Mouse (Mus musculus): ENCODE data around the gene Ncbp3.

Ncbp3 gene

DNA sequence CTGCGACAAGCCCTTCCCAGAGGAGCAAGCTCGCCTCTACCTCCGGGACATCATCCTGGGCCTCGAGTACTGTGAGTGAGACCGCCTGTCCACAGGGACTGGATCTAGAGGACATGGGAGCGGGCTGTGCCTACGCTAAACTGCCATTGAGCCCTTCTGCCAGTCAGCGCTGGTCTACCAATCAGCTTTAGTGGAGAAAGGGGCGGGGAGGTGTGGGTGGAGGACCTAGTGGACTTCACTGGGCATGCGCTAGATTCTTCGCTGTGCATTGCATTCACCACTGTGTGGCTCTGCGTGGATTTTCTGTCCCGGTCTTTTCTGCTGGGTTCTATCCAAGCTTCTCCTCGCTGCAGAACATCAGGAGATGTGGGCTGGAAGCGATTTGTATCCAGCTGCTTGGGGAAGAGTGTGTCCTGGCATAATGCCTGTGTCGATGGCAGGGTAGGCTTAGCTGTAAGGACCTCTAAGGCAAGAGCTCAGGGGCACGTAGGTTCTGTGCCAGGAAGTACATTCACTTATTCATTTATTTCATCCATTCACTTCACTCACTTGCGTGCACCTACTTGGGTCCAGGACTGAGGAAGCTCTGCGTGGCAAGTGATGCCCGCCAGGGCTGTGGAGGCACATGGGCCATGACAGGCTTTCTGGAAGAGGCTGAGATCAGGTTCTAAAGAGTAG, 16.6 kb upstream of the Ncbp3 start:
- no peak for DNase-seq (ENCODE audit: low read depth)

DNA sequence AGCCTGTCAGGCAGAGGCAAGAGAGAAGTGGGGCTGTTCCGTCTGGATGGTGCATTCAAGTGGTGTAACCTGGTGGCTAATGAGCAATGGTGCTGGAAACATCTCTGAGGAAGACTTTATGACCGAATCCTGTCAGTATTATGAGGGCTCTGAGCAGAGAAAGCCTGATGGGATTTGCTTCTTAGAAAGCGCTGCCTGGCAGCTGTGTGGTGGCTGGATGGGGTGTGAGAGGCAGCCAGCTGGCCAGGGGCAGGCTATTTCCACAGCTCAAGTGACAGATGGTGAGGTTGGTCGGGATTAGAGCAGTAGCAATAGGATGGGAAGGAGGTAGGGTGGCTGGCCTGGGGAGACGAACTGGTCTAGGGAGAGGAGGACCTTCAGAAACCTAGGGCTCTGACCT, 16.0 kb upstream of the Ncbp3 start:
- no peak for DNase-seq (ENCODE audit: low read depth)

DNA sequence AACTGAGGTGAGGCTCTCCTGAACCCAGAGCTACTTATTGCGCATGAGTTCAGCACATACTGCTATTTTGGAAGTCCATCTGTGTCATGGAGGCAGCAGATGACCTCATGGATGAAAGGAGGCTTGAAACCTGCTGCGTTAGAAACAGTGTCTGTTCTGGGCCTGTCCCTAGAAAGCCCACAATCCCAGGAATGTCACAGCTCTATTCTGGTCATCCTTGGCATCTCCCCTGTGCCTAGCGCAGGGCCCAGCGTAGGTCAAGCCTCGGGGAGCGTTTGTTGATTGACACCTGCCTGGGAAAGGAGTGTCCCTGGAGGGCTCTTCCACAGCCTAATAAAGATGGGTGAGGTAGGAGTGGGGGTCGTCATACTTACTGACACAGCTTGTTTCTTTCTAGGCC, 11.5 kb upstream of the Ncbp3 start:
- no peak for DNase-seq (ENCODE audit: low read depth)

DNA sequence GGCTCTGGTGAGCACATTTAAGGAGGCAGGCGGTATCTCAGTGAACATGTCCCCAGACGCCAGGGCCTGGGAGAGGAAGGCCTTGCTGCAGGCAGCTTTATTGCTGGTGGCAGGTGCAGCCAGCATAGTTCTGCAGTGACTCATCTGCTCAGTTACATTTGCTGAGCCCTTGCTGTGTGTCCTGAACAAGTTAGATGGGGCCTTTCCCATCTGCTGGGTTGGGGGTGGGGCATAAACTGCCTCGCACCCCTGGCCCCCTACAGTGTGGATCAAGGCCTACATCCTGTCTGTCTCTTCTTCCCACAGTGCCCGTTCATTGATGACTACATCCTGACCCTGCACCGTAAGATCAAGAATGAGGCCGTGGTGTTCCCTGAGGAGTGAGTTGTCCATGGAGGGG, 10.7 kb upstream of the Ncbp3 start:
- DNase-seq (ENCODE audit: low read depth), result no peak

DNA sequence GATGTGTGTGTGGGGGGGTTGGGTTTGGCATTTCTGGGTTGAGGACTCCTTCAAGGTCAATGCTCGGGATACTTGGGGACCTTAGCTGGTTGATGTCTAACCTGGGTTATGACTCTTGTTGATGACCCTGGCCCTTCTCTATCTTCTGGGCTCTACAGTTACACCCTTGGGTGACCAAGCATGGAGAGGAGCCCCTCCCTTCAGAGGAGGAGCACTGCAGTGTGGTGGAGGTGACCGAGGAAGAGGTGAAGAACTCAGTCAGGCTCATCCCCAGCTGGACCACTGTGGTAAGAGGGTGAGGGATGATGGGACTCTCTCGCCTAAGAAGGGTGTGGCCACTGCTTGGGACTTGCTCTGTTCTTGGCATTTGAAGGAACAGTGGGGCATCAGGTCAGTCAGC, 9.9 kb upstream of the Ncbp3 start:
- no peak for DNase-seq (ENCODE audit: low read depth)

DNA sequence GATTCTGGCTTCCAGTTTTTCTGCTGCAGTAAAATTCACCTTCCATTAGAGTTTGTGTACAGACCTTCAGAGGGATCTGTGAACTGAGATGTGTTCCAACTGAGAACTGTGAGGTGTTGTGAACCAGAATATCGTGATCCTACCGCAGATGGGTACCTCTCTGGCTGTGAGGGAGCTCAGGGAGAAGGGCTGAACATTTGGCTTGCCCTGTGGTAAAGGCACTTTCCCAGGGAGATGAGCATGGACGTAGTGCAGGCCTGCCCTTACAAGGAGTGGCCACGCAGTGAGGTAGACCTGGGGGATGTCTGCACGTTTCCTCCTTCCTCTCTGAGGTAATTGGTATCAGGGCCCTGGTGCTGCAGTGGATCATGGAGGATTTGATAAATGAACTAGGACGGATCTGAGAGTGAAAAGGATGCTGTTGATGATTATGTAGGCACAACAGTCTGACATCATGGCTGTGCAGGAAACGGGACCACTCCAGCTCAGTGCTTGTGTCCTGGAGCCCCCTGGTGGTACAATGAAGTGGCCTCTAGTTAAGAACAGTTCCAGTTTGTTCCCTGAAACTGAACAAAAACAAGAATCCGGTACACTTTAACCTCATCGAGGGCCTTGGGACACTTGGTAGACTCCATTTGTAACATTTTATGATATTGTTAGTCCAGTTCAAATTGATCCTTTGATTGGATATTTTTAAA, 8.3 kb upstream of the Ncbp3 start:
- DNase-seq (ENCODE audit: low read depth), result peak; percentile 69

DNA sequence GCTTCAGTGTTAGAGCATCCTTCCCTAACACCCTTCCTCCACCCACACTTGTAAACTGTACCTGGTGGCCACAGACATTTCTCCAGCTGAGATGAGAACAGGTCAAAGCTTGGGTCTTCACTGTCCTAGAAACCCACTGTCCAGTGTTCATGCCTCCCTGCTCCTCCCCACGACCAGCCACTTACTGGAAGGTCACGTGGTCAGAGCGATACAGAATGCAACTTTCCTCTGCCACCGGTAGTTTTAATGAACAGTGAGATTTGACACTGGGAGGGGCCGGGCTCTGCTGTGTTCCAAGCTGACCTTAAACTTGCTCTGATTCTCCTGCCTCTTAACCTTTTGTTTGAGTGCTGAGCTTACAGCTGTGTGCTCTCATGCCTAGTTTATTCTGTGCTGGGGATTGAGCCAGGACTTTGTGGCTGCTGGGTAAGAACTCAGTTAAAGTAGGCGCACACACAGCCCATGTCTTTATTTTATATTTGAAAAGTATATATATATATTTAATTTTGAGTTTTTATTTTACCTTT, 3.3 kb upstream of the Ncbp3 start:
- no peak for DNase-seq (ENCODE audit: low read depth)

DNA sequence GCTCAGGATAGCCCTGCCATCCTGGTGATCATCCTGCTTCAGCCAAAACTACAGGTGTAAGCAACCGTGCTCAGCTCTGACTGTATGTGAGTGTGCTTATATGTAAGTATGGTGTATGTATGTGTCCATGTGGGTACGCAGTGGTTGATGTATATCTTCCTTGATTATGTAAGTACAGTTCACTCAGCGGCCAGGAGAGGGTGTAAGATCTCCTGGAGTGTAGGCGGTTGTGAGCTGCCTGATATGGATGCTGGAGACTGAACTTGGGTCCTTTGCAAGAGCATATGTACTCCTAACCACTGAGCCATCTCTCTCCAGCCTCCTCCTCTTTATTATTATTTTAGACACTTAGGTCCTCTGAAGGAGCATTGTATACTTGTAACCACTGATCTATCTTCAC, 2.8 kb upstream of the Ncbp3 start:
- peak; percentile 70 for DNase-seq (ENCODE audit: low read depth)

DNA sequence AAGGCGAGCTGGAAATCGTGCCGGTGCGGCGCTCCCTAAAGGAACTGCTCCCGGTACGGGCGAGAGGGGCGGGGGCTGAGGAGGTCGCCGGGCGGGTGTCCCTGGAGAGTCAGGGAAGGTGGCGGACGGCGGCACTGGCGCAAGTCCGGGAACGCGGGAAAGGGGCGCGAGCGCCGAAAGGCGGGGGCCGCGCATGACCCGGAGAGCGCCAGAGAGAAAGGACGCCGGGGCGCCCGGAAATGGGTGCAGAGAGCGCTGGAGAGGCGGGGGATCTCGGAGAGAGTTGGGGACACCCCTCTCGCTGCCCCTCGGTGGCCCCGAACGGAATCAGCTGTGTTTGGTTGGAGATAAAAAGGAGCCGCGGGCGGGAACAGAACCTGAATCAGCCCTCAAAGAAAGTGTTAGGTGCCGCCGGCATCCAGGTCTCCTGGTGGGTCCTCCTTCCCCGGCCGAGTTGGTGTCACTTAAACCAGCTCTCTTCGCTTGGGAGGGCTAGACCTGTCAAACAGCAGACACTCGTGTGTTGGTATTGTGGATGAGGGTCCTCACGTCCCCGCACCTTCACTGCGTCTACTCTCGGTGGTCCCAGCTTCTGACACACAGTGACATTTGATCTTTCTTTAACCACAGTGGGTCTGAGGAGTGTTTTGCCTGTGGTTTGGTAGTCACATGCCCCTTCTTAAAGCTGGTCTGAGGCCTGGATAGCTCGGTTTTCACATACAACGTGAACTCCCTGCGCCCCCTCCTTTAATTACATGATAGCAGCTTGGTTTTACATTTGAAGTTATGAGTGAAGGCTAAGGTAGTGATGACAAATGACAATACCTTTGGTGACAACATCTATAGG, 670 bp downstream of the Ncbp3 start:
- DNase-seq (ENCODE audit: low read depth), result peak; percentile 48

DNA sequence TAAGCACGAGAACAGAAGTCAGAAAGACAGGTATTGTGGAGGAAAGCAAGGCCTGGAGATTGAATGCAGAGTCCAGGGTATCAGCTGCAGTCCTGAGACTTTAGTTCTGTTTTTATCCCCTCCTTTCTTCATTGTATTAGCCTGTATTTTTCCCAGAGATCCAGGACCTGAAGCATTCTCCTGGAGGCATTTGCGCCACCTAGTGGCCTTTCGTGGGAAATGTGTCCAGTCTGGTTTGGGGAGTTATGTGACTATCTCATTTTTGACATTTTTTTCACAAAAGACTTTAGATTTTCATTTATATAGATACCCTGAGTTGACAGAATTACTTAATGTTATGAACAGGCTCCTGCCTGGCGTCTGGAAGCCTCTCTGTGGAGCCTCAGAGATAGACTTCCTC, 1.8 kb downstream of the Ncbp3 start:
- DNase-seq (ENCODE audit: low read depth), result peak; percentile 81

DNA sequence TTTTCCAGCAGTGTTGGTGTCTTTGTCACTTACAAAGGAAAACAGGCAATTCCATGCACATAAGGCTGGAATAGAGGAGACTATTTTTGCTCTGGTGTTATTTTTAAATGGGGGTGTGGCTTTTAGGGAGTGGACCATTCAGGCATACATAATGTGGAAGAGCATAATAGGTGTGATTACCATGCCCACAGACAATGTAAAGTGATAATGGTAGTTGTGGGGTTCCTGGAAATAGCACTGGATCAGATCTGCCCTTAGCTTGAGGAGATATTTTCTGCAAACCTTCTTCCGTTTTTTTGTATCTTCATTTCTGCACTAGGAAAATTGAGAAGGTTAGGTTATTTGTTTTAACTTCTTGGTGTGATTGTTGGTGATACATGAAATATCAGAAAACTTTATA, 5.2 kb downstream of the Ncbp3 start:
- DNase-seq (ENCODE audit: low read depth), result no peak

DNA sequence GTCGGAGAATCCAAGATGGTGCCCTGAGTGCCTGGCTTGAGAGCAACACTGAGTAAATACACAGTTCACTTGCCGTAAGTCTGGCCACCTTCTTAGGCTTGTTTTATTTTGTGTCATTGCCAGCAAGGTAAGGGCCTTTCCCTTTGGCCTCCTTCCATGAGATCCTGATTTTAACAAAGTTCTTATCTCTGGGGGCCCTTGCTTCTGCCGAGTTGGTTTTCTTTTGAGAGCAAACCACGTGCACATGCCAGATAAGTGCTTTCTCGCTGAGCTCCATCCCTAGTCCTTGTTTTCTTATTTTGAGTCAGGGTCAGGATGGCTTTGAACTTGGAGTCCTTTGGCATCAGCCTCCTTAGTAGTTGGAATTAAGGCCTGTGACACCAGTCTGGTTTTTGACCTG, 10.1 kb downstream of the Ncbp3 start:
- no peak for DNase-seq (ENCODE audit: low read depth)

DNA sequence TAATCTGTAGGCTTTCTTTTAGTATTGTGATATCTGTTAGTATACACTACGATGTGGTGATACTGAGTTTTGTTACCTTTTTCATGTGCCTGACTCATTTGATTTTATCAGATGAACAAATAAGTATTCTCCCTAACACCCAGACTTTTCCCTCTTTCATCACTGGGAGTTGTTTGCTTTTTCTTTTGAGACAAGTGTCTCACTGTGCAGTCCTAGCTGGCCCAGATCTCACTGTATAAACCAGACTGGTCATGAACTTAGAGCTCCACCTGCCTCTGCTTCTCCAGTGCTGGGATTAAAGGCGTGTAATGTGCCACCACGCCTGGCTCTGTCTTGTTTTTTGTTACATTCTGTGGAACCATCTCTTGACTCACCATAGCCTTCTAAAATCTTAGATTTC, 12.0 kb downstream of the Ncbp3 start:
- DNase-seq (ENCODE audit: low read depth), result no peak

DNA sequence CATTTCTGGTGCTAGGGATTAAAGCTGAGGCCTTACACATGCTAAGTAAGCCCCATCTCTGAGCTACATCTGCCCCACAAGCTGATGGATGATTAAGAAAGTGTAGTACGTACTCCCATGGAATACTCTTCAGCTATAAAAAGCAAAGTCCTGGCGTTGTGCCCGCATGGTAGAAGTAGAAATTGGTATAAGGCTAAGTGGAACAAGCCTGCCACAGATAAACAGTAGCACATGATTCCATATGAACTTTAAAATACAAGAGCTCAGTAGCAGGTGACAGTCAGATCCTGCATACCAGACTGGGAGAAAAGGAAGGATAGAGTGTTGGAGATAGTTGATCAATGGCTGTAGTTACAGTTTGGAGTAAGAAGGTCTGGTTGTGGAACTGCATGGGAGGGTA, 13.8 kb downstream of the Ncbp3 start:
- no peak for DNase-seq (ENCODE audit: low read depth)

DNA sequence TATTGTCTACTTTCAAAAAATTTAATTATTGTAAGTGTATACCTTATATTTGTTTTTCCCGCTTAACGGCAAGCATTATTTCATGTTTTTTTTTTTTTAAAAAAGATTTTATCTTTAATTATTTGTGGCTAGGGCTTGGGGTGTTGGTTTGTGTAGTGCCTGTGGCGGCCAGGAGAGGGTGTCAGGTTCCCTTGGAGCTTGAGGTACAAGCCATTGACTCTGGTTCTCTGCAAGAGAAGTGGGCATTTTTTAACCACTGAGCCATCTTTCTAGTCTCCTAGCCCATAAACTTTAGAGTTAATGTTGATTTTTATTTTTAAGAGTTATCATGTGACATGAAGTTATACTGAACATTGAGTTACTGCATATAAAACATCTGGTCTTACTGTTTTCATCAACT, 24.3 kb downstream of the Ncbp3 start:
- peak; percentile 59 for DNase-seq (ENCODE audit: low read depth)

DNA sequence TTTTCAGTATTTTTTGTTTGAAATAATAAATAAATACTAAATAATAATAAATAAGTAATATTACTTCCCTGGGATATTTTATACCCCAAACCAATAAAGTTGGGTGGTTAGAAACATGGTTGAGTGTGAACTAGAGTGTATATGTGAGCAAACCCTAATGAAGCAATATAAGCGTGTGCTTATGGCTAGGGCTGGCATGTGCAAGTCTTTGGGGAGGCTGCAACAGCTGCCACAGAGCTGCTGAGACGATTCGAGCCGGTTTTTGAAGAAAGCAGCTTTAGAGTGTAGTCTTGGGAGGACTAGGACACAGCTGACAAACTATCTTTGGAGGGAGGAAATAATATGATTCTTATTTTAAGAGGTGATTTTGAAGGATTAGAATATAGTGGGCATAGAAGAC, 28.7 kb downstream of the Ncbp3 start:
- DNase-seq (ENCODE audit: low read depth), result no peak

DNA sequence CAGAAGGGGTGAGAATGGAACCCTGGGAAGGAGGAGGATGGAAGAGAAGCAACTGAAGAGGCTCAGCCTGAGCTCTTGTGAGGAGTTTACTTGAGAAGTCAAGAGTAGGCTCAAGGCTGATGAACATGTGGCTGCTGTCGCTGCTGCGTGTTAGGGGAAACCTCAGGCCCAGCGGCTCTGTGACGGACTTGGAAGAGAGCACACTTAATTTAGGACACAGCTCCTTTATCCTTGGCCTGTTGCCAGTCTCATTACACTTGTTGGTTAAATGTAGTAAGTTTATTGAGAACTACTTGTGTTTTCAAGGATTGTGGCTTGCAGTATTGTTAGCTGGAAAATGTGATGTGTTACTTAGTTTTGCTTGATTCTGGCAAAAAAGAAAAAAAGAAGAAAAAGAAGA, 29.1 kb downstream of the Ncbp3 start:
- DNase-seq (ENCODE audit: low read depth), result no peak

DNA sequence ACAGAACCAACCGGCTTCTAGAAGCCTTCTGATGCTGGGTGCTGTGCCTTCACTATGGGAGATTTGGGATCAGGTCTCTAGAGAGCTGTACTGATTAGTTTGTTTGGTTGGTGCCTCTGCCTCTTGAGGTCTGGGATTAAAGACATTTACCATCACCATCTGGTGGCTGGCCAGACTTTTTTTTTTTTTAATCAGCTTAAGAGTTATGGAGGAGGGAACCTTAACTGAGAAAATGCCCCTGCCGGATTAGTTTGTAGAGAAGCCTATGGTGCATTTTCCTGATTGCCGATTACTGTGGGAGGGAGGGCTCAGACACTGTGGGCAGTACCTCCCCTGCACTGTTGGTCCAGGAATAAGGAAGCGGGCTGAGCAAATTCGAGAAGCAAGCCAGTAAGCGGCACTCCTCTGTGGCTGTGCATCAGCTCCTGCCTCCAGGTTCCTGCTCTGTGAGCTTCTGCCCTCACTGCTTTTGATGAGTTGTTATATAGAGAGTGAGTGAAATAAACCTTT, 29.7 kb downstream of the Ncbp3 start:
- no peak for DNase-seq (ENCODE audit: low read depth)

DNA sequence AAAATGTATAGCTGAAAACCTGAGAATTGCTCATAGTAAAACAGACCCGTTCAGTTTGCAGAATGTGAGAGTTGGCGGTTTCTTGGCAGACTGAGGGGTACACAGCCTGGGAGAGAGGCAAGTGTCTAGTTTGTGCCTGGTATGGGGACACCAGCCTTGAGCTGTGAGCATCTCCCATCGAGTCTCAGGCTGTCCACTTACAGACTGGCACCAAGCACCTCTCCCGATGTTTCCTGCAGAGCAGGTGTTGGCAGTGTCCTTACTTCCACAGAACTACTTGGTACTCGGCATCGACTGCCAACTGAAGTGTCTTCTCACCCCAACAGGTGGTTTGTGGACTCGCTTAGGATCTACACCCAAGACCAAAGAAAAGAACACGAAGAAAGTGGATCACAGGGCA, 31.0 kb downstream of the Ncbp3 start:
- DNase-seq (ENCODE audit: low read depth), result no peak

DNA sequence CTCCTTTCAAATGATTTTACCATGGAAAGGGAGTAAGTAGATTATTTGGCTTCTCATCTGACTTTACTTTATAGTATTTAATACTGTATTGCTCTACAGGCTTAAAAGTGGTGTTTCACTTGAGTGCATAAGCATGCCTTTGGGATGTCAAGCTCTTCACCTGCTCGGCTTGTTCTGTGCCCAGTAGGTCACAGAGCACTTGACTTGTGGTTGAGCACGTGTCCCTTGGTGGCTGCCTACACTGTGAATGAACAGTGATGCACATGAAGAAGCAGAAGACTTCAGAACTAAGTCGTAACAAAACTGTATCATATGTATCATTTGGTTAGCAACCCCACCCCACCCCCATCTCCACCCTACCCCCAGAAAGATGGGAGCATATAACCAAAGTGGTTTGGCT, 32.7 kb downstream of the Ncbp3 start:
- DNase-seq (ENCODE audit: low read depth), result no peak

DNA sequence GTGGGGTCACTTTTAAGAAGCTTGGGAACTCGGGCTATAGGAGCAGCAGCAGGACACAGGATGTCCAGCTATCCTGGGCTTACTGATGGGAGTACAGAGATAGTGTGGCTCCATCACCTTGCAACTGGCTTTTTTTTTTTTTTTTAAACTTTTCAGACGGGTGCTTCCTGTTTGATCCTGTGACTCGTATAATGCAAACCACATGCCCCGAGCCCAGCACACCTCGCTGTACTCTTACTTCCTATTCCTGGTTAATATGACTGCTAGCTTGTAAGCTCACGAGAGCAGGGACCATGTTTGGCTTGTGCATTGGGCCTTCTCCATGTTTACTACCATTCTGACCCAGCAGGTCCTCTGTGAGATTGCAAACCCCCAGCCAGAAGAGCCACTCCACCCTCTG, 36.7 kb downstream of the Ncbp3 start:
- DNase-seq (ENCODE audit: low read depth), result peak; percentile 83

DNA sequence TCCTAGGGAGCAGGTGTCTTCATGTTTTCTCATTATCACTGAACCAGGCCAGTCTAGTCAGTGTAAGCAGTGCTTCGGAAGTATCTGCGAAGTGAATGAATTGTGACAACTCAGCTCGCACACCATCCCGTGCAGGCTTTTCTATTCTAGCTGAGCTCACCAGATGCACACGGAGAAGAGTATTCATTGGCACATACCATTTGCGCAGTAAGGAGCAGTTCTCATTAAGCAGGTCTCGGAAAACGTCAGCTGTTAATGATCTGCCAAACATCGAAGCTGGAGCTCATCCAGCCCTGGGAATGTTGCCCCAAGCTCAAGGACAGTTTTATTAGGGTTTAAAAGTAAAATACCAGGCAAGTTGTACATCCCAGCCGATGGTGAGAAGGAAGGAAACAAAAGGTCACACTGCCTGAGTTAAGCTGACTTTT, 37.2 kb downstream of the Ncbp3 start:
- DNase-seq (ENCODE audit: low read depth), result no peak

DNA sequence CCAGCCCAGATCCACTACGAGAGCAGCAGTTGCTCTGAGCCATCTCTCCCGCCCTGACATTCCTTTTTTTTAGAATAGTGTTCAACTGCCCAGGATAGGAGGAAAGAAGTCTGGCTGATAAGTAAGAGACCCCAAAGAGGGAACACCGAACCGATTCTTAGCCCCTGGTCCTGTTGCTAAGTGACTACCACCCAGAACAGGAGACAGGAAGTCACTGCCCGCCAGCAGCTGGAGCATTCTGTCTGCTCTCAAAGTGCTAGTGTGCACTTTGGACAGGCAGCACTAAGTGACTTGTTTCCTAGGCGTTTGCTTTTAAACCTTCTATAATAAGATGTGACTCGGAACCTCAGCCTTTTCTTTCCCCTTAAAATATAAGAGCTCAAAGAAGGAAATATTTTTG, 37.8 kb downstream of the Ncbp3 start:
- DNase-seq (ENCODE audit: low read depth), result no peak

Measured in 416B (cell line).